Mouse (Mus musculus): Measurements from ENCODE around the gene Ugt1a7c. TPM values are rescaled to one million over a fixed set of nuclear protein-coding genes. Genes with fewer than 3 reads are reported as not detected.
"Not testable (repeated sequence)": the region's sequence is repeated elsewhere in the genome, so short reads cannot be mapped to it uniquely, and the experiment has no call there.

Gene Ugt1a7c
- polyA plus RNA-seq, 1 experiment from 2014 or later = 3.0 TPM

DNA sequence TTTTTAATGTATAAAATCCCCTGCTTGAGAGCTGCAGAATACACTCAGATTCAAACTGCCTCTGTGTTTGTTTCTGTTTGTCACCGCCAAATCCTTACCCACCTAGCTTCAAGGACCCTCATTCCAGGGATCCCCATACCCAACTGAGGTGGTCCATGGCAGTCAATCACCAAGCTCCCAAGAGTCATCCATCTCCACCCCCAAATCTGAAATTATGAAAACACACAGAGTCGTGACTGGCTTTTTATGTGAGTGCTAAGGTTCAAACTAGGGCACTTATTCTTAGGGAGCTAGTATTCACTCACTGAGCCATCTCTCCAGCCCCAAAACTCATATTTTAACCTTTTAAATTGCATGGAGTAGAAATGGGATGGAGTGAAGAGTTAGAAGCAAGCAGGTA, 130.4 kb downstream of the Ugt1a7c start:
- not testable (repeated sequence) for H3K4me1 ChIP-seq (ENCODE audit: control insufficient read depth, insufficient read depth, low read length); H3K36me3 ChIP-seq (ENCODE audit: control insufficient read depth, insufficient read depth, low read length); H3K27me3 ChIP-seq (ENCODE audit: control insufficient read depth, insufficient read depth, low read length); H3K4me2 ChIP-seq (replicated peaks; ENCODE audit: low read depth, low read length); H3K4me3 ChIP-seq (ENCODE audit: low read depth, low read length); H3K27ac ChIP-seq (ENCODE audit: low read length); H3K9ac ChIP-seq (replicated peaks; ENCODE audit: low read depth, low read length); ATAC-seq (ENCODE audit: insufficient number of reproducible peaks, insufficient read depth, low FRiP score, low read depth)
- peaks cover 50% of the 10 kb centered on the region for H3K9me3 ChIP-seq (ENCODE audit: control insufficient read depth, low read depth, low read length)
- WGBS = 34% methylated on average over 2 of the region's 2 CpGs

DNA sequence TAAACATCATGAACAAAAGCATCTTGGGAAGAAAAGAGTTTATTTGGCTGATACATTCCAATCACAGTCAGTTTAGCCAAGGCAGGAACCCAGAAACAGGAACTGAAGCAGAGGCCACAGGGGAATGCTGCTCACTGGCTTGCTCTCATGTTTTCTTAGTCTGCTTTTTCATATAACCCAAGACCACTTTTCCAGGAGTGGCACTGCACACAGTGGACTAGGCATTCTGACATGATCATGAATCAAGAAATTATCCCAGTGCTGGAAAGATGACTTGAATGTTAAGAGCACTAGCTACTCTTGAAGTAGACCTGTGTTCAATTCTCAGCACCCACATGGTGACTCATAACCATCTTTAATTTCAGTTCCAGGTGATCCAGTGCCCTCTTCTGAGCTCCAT, 130.9 kb downstream of the Ugt1a7c start:
- Histone ChIP-seq H3K4me3 (ENCODE audit: low read depth, low read length) (no peak overlapping the region), H3K27ac (ENCODE audit: low read length) (no peak overlapping the region), H3K9ac (replicated peaks; ENCODE audit: low read depth, low read length) (no peak overlapping the region), H3K4me2 (replicated peaks; ENCODE audit: low read depth, low read length) (no peak overlapping the region), H3K4me1 (ENCODE audit: control insufficient read depth, insufficient read depth, low read length) (no peaks in the 10 kb centered on the region), H3K27me3 (ENCODE audit: control insufficient read depth, insufficient read depth, low read length) (no peaks in the 10 kb centered on the region), H3K9me3 (ENCODE audit: control insufficient read depth, low read depth, low read length) (peaks cover 54% of the 10 kb centered on the region), H3K36me3 (ENCODE audit: control insufficient read depth, insufficient read depth, low read length) (no peaks in the 10 kb centered on the region)
- no peak for ATAC-seq (ENCODE audit: insufficient number of reproducible peaks, insufficient read depth, low FRiP score, low read depth)

DNA sequence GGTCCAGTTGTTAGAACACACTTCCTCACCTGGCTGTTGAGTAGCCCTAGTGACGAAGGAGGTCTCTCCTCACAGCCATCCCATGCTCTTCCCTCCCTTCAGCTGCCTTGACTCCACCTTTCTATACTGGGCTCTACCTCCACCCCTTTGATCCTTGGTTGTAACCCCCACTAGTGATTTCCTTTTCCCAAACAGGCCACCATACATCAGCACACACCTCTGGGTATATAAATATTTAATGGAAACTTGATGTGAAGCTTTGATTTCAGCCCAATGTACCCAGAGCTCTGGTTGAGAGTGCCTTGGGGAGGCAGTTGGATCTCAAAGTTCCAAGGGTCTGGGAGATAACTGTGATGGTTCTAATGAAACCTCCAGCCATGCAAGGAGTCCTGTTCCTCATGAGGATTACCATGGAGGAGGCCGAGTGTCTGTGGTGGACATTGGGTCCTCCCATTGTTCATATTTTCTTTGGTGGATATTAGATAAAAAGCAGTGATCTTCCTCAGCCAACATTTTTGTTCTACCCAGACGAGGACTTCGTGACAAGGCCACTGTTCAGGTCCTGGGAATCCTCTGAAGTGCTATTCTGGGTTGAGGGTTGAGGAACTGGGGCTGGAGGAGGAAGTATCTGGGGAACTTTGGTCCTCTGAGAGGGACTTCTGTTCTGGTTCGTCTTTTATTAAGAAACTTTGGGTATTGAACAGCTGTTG, 132.0 kb downstream of the Ugt1a7c start, which contains the start of gene Mroh2a:
Mroh2a (plus strand) TSS at position 317 of the 710 bp plus-strand sequence.
- no peak within 1 kb of the TSS for H3K4me3 ChIP-seq (ENCODE audit: low read depth, low read length)
- no peak within 1 kb of the TSS for H3K27ac ChIP-seq (ENCODE audit: low read length)
- no peak within 1 kb of the TSS for H3K9ac ChIP-seq (replicated peaks; ENCODE audit: low read depth, low read length)
- no peak for ATAC-seq (ENCODE audit: insufficient number of reproducible peaks, insufficient read depth, low FRiP score, low read depth)
- no peaks in the 10 kb centered on the region for H3K4me1 ChIP-seq (ENCODE audit: control insufficient read depth, insufficient read depth, low read length)
- H3K9me3 ChIP-seq (ENCODE audit: control insufficient read depth, low read depth, low read length) = peaks cover 65% of the 10 kb centered on the region
- 57% methylated on average over 5 of the region's 5 CpGs for WGBS
- no peak within 1 kb of the TSS for H3K4me2 ChIP-seq (replicated peaks; ENCODE audit: low read depth, low read length)
- no peaks in the 10 kb centered on the region for H3K27me3 ChIP-seq (ENCODE audit: control insufficient read depth, insufficient read depth, low read length)
- H3K36me3 ChIP-seq (ENCODE audit: control insufficient read depth, insufficient read depth, low read length) = no peaks in the 10 kb centered on the region

DNA sequence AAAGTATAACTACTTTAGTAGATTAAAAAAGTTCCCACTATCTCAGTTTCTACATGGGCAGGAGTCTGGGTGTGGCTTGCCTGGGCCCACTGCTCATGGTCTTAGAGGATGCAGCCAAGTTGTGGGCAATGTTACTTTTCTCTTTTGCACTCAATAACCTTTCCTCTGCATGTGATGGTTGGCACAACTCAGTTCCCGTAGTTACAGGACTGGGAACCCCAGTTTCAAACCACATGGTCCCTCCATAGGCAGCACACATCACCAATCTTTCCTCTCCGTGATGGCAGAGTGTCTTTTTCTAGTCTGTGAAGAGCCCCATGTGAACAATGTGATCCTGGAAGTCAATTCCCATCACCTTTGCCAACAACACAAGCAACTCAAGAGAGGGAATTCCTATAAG, 132.6 kb downstream of the Ugt1a7c start:
- Histone ChIP-seq H3K9ac (replicated peaks; ENCODE audit: low read depth, low read length) (no peak overlapping the region), H3K4me3 (ENCODE audit: low read depth, low read length) (no peak overlapping the region), H3K9me3 (ENCODE audit: control insufficient read depth, low read depth, low read length) (peaks cover 67% of the 10 kb centered on the region), H3K4me2 (replicated peaks; ENCODE audit: low read depth, low read length) (no peak overlapping the region), H3K4me1 (ENCODE audit: control insufficient read depth, insufficient read depth, low read length) (no peaks in the 10 kb centered on the region), H3K27me3 (ENCODE audit: control insufficient read depth, insufficient read depth, low read length) (no peaks in the 10 kb centered on the region), H3K36me3 (ENCODE audit: control insufficient read depth, insufficient read depth, low read length) (no peaks in the 10 kb centered on the region), H3K27ac (ENCODE audit: low read length) (no peak overlapping the region)
- ATAC-seq (ENCODE audit: insufficient number of reproducible peaks, insufficient read depth, low FRiP score, low read depth) = no peak
- 59% methylated on average over 2 of the region's 2 CpGs for WGBS

DNA sequence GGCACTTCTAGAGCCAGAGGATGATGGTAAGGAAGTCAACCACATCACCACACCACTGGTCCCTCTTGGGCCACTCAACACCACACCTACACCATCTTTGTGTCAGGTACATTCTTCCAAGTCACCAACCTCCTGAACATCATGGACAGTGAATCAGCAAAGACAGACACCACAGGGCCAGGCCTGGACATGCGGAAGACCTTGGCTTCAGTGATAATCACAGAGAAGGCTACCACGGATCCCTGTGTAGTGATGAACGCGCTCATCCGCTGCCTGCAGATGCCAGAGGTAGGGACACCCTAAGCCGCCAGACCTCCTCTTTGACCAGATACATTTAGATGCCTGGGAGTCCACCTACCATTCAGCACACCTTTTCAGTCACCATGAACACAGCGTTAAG, 133.3 kb downstream of the Ugt1a7c start:
- H3K9ac ChIP-seq (replicated peaks; ENCODE audit: low read depth, low read length) = no peak overlapping the region
- 71% methylated on average over 7 of the region's 7 CpGs for WGBS
- no peaks in the 10 kb centered on the region for H3K27me3 ChIP-seq (ENCODE audit: control insufficient read depth, insufficient read depth, low read length)
- H3K36me3 ChIP-seq (ENCODE audit: control insufficient read depth, insufficient read depth, low read length) = no peaks in the 10 kb centered on the region
- ATAC-seq (ENCODE audit: insufficient number of reproducible peaks, insufficient read depth, low FRiP score, low read depth) = 0 out of 2 replicates have a peak, but pooled peaks have one; percentile 3
- H3K9me3 ChIP-seq (ENCODE audit: control insufficient read depth, low read depth, low read length) = peaks cover 74% of the 10 kb centered on the region
- H3K4me1 ChIP-seq (ENCODE audit: control insufficient read depth, insufficient read depth, low read length) = no peaks in the 10 kb centered on the region
- H3K4me2 ChIP-seq (replicated peaks; ENCODE audit: low read depth, low read length) = no peak overlapping the region
- H3K4me3 ChIP-seq (ENCODE audit: low read depth, low read length) = no peak overlapping the region
- no peak overlapping the region for H3K27ac ChIP-seq (ENCODE audit: low read length)

DNA sequence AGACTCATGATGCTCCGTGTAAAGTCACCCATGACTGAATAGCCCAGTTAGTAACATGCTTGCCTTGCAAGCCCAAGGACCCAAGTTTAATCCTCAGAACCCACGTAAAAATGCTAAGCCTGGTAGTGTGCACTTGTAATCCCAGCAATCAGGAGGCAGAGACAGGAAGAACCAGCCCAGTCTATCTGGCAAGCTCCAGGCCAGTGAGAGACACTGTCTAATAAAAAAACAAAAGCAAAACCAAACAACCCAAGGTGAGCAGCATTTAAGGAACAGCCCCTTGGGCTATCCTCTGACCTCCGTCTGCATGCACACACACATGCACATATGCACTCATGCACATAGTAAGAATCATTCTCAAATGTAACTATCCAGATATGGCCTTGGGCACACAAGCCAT, 134.7 kb downstream of the Ugt1a7c start:
- Histone ChIP-seq H3K4me1 (ENCODE audit: control insufficient read depth, insufficient read depth, low read length) (no peaks in the 10 kb centered on the region), H3K27ac (ENCODE audit: low read length) (no peak overlapping the region), H3K9ac (replicated peaks; ENCODE audit: low read depth, low read length) (no peak overlapping the region), H3K4me3 (ENCODE audit: low read depth, low read length) (no peak overlapping the region), H3K9me3 (ENCODE audit: control insufficient read depth, low read depth, low read length) (peaks cover 87% of the 10 kb centered on the region), H3K27me3 (ENCODE audit: control insufficient read depth, insufficient read depth, low read length) (no peaks in the 10 kb centered on the region), H3K4me2 (replicated peaks; ENCODE audit: low read depth, low read length) (no peak overlapping the region), H3K36me3 (ENCODE audit: control insufficient read depth, insufficient read depth, low read length) (no peaks in the 10 kb centered on the region)
- ATAC-seq (ENCODE audit: insufficient number of reproducible peaks, insufficient read depth, low FRiP score, low read depth) = no peak
- 78% methylated on average over 3 of the region's 3 CpGs for WGBS

DNA sequence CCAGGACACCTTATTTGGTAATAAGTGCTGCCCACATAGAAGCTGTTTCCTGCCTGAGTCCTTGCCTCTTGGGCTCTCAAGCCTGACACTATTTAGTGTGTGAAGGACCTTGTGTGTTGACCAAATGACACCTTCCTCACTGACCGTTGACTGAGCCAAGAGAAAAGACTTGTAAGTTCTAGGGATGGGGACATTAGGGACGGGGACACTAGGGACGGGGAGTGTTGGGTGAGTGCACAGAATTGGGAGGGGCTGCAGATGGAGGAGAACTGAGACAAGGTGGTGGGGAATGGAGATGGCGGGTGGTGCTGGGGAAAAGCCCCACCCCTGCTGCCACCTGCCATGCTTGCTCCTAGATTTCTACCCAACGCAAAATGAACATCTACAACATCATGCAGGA, 135.1 kb downstream of the Ugt1a7c start:
- Histone ChIP-seq H3K27ac (ENCODE audit: low read length) (no peak overlapping the region), H3K4me1 (ENCODE audit: control insufficient read depth, insufficient read depth, low read length) (no peaks in the 10 kb centered on the region), H3K9ac (replicated peaks; ENCODE audit: low read depth, low read length) (no peak overlapping the region), H3K4me3 (ENCODE audit: low read depth, low read length) (no peak overlapping the region), H3K36me3 (ENCODE audit: control insufficient read depth, insufficient read depth, low read length) (no peaks in the 10 kb centered on the region), H3K27me3 (ENCODE audit: control insufficient read depth, insufficient read depth, low read length) (no peaks in the 10 kb centered on the region), H3K9me3 (ENCODE audit: control insufficient read depth, low read depth, low read length) (peaks cover 92% of the 10 kb centered on the region), H3K4me2 (replicated peaks; ENCODE audit: low read depth, low read length) (no peak overlapping the region)
- 84% methylated on average over 5 of the region's 5 CpGs for WGBS
- ATAC-seq (ENCODE audit: insufficient number of reproducible peaks, insufficient read depth, low FRiP score, low read depth) = no peak

DNA sequence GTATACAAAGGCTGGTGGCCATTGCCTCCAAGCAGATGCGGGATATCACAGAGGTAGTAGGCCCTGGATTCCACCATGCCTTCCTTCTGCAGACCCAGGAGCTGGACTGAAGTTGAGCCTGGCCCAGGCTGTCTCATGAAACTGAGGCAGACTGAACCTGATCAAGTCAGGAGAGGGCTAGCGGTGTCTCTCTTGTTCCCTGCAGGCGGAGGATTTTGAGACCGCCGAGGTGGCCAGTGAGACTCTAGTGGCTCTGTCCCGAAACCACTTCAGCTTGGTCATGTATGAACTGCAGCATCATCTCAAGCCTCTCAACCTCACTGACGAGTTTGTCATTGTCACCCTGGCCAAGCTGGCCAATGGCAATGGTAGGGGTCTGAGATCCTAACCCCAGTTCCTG, 135.6 kb downstream of the Ugt1a7c start:
- no peaks in the 10 kb centered on the region for H3K36me3 ChIP-seq (ENCODE audit: control insufficient read depth, insufficient read depth, low read length)
- H3K9me3 ChIP-seq (ENCODE audit: control insufficient read depth, low read depth, low read length) = peaks cover 95% of the 10 kb centered on the region
- WGBS = 72% methylated on average over 7 of the region's 7 CpGs
- H3K27ac ChIP-seq (ENCODE audit: low read length) = no peak overlapping the region
- no peak overlapping the region for H3K9ac ChIP-seq (replicated peaks; ENCODE audit: low read depth, low read length)
- no peaks in the 10 kb centered on the region for H3K27me3 ChIP-seq (ENCODE audit: control insufficient read depth, insufficient read depth, low read length)
- no peaks in the 10 kb centered on the region for H3K4me1 ChIP-seq (ENCODE audit: control insufficient read depth, insufficient read depth, low read length)
- H3K4me3 ChIP-seq (ENCODE audit: low read depth, low read length) = no peak overlapping the region
- H3K4me2 ChIP-seq (replicated peaks; ENCODE audit: low read depth, low read length) = no peak overlapping the region
- no peak for ATAC-seq (ENCODE audit: insufficient number of reproducible peaks, insufficient read depth, low FRiP score, low read depth)

Data from stomach, embryonic 14.5 days (tissue).